Mouse (Mus musculus): ENCODE measurements around the gene Rnf214. TPM values are rescaled to one million over a fixed set of nuclear protein-coding genes. Genes with fewer than 3 reads are reported as not detected.

The Rnf214 gene
- polyA plus RNA-seq, 1 experiment, result 40.5 TPM

GRCm38 (mm10) chr9:45907078-45907428 lies 342 bp upstream of the Rnf214 start:
- H3K27me3 ChIP-seq (ENCODE audit: control insufficient read depth, insufficient read depth, low read length, poor library complexity, severe bottlenecking), result no peaks in the 10 kb centered on the region
- no peaks in the 10 kb centered on the region for H3K4me1 ChIP-seq (ENCODE audit: control insufficient read depth, insufficient read depth, low read length)
- peak overlapping the region; percentile 82 for H3K9ac ChIP-seq (ENCODE audit: low read depth, poor library complexity, severe bottlenecking)
- no peak overlapping the region for H3K27ac ChIP-seq (ENCODE audit: insufficient read depth, low read length)
- no peaks in the 10 kb centered on the region for H3K9me3 ChIP-seq (replicated peaks; ENCODE audit: control insufficient read depth, insufficient read depth, low read length, poor library complexity, severe bottlenecking)
- H3K4me3 ChIP-seq (ENCODE audit: low read depth, low read length), result peak overlapping the region; percentile 80
- TF ChIP-seq EP300 (IDR thresholded peaks at IDR 0.05; ENCODE audit: insufficient read depth, low read depth, low read length) (no peak), POLR2A (IDR thresholded peaks at IDR 0.05; ENCODE audit: insufficient read depth, low read length) (no peak), CTCF (IDR thresholded peaks at IDR 0.05; ENCODE audit: low read depth, low read length) (no peak)
- H3K36me3 ChIP-seq (ENCODE audit: control insufficient read depth, insufficient read depth, low read length, poor library complexity, severe bottlenecking), result peaks cover 3% of the 10 kb centered on the region; the same call in 1 of the 2 replicates

- peak overlapping the region; percentile 51 for H3K4me3 ChIP-seq (ENCODE audit: low read depth, low read length)
- peak overlapping the region; percentile 37; the same call in 1 of the 2 replicates for H3K27ac ChIP-seq (ENCODE audit: insufficient read depth, low read length)
- TF ChIP-seq CTCF (IDR thresholded peaks at IDR 0.05; ENCODE audit: low read depth, low read length) (no peak), POLR2A (IDR thresholded peaks at IDR 0.05; ENCODE audit: insufficient read depth, low read length) (no peak), EP300 (IDR thresholded peaks at IDR 0.05; ENCODE audit: insufficient read depth, low read depth, low read length) (no peak)
- H3K36me3 ChIP-seq (ENCODE audit: control insufficient read depth, insufficient read depth, low read length, poor library complexity, severe bottlenecking), result peaks cover 3% of the 10 kb centered on the region; the same call in 1 of the 2 replicates
- no peaks in the 10 kb centered on the region for H3K4me1 ChIP-seq (ENCODE audit: control insufficient read depth, insufficient read depth, low read length)
- H3K9me3 ChIP-seq (replicated peaks; ENCODE audit: control insufficient read depth, insufficient read depth, low read length, poor library complexity, severe bottlenecking), result no peaks in the 10 kb centered on the region
- no peaks in the 10 kb centered on the region for H3K27me3 ChIP-seq (ENCODE audit: control insufficient read depth, insufficient read depth, low read length, poor library complexity, severe bottlenecking)
- peak overlapping the region; percentile 82 for H3K9ac ChIP-seq (ENCODE audit: low read depth, poor library complexity, severe bottlenecking)
Measured at GRCm38 (mm10) chr9:45905811-45906237, 887 bp downstream of the Rnf214 start.

- no peak overlapping the region for H3K9ac ChIP-seq (ENCODE audit: low read depth, poor library complexity, severe bottlenecking)
- H3K27ac ChIP-seq (ENCODE audit: insufficient read depth, low read length), result no peak overlapping the region
Measured at GRCm38 (mm10) chr9:45905196-45905595, 1.5 kb downstream of the Rnf214 start.

DNA sequence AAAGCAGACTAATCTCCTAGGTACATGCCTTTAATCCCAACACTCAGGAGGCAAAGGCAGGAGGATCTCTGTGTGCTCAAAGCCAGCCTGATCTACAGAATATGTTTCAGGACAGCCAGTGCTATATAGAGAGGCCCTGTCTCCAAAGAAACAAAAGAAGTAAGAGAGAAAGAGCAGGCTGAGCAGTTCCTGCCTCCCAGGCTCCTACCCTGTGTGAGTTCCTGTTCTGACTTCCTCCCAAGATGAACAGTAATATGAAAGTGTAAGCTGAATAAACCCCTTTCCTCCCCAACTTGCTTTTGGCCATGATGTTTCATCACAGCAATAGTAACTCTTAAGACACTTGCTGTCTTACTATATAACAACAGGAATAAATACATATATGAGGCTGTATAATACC lies 13.0 kb downstream of the Rnf214 start:
- H3K36me3 ChIP-seq (ENCODE audit: control insufficient read depth, insufficient read depth, low read length, poor library complexity, severe bottlenecking), result peaks cover 13% of the 10 kb centered on the region
- H3K9ac ChIP-seq (ENCODE audit: low read depth, poor library complexity, severe bottlenecking), result no peak overlapping the region
- no peaks in the 10 kb centered on the region for H3K4me1 ChIP-seq (ENCODE audit: control insufficient read depth, insufficient read depth, low read length)
- no peak overlapping the region for H3K4me3 ChIP-seq (ENCODE audit: low read depth, low read length)
- H3K27me3 ChIP-seq (ENCODE audit: control insufficient read depth, insufficient read depth, low read length, poor library complexity, severe bottlenecking), result no peaks in the 10 kb centered on the region
- H3K9me3 ChIP-seq (replicated peaks; ENCODE audit: control insufficient read depth, insufficient read depth, low read length, poor library complexity, severe bottlenecking), result no peaks in the 10 kb centered on the region
- no peak overlapping the region for H3K27ac ChIP-seq (ENCODE audit: insufficient read depth, low read length)
- TF ChIP-seq CTCF (IDR thresholded peaks at IDR 0.05; ENCODE audit: low read depth, low read length), result no peak
- TF ChIP-seq EP300 (IDR thresholded peaks at IDR 0.05; ENCODE audit: insufficient read depth, low read depth, low read length), result no peak
- no peak for TF ChIP-seq POLR2A (IDR thresholded peaks at IDR 0.05; ENCODE audit: insufficient read depth, low read length)

More at GRCm38 (mm10) chr9:45905196-45905595, 1.5 kb downstream of the Rnf214 start:
- no peaks in the 10 kb centered on the region for H3K9me3 ChIP-seq (replicated peaks; ENCODE audit: control insufficient read depth, insufficient read depth, low read length, poor library complexity, severe bottlenecking)
- H3K4me3 ChIP-seq (ENCODE audit: low read depth, low read length), result no peak overlapping the region
- no peaks in the 10 kb centered on the region for H3K27me3 ChIP-seq (ENCODE audit: control insufficient read depth, insufficient read depth, low read length, poor library complexity, severe bottlenecking)
- H3K36me3 ChIP-seq (ENCODE audit: control insufficient read depth, insufficient read depth, low read length, poor library complexity, severe bottlenecking), result no peaks in the 10 kb centered on the region
- TF ChIP-seq POLR2A (IDR thresholded peaks at IDR 0.05; ENCODE audit: insufficient read depth, low read length) (no peak), EP300 (IDR thresholded peaks at IDR 0.05; ENCODE audit: insufficient read depth, low read depth, low read length) (no peak), CTCF (IDR thresholded peaks at IDR 0.05; ENCODE audit: low read depth, low read length) (no peak)
- H3K4me1 ChIP-seq (ENCODE audit: control insufficient read depth, insufficient read depth, low read length), result no peaks in the 10 kb centered on the region

- H3K27ac ChIP-seq (ENCODE audit: insufficient read depth, low read length), result no peak overlapping the region
- no peaks in the 10 kb centered on the region for H3K9me3 ChIP-seq (replicated peaks; ENCODE audit: control insufficient read depth, insufficient read depth, low read length, poor library complexity, severe bottlenecking)
- no peaks in the 10 kb centered on the region for H3K4me1 ChIP-seq (ENCODE audit: control insufficient read depth, insufficient read depth, low read length)
- no peaks in the 10 kb centered on the region; the same call in 1 of the 2 replicates for H3K36me3 ChIP-seq (ENCODE audit: control insufficient read depth, insufficient read depth, low read length, poor library complexity, severe bottlenecking)
- no peak overlapping the region for H3K9ac ChIP-seq (ENCODE audit: low read depth, poor library complexity, severe bottlenecking)
- TF ChIP-seq POLR2A (IDR thresholded peaks at IDR 0.05; ENCODE audit: insufficient read depth, low read length) (no peak), EP300 (IDR thresholded peaks at IDR 0.05; ENCODE audit: insufficient read depth, low read depth, low read length) (no peak), CTCF (IDR thresholded peaks at IDR 0.05; ENCODE audit: low read depth, low read length) (no peak)
- H3K4me3 ChIP-seq (ENCODE audit: low read depth, low read length), result no peak overlapping the region
- no peaks in the 10 kb centered on the region for H3K27me3 ChIP-seq (ENCODE audit: control insufficient read depth, insufficient read depth, low read length, poor library complexity, severe bottlenecking)
Measured at GRCm38 (mm10) chr9:45877928-45878327, 28.8 kb downstream of the Rnf214 start.

DNA sequence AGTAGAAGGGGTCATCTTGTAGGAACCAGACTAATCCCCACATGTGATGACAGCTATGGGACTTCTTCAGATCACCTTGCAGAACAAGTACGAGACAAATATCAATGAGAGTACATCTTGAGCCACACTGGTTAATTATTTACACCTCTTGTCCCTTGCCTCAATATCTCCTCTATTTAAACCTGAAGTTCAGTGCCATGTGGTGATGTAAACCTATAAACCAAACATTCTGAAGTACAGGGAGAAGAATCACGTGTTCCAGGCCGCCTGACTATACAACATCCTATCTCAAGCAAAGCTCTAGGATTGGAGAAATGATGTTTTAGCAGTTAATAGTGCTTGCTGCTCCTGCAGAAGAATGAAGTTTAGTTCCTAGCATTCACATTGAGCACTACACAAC lies 36.4 kb downstream of the Rnf214 start:
- Histone ChIP-seq H3K27ac (ENCODE audit: insufficient read depth, low read length) (no peak overlapping the region), H3K27me3 (ENCODE audit: control insufficient read depth, insufficient read depth, low read length, poor library complexity, severe bottlenecking) (no peaks in the 10 kb centered on the region), H3K9ac (ENCODE audit: low read depth, poor library complexity, severe bottlenecking) (no peak overlapping the region), H3K9me3 (replicated peaks; ENCODE audit: control insufficient read depth, insufficient read depth, low read length, poor library complexity, severe bottlenecking) (no peaks in the 10 kb centered on the region), H3K4me1 (ENCODE audit: control insufficient read depth, insufficient read depth, low read length) (no peaks in the 10 kb centered on the region), H3K36me3 (ENCODE audit: control insufficient read depth, insufficient read depth, low read length, poor library complexity, severe bottlenecking) (peaks cover 1% of the 10 kb centered on the region), H3K4me3 (ENCODE audit: low read depth, low read length) (no peak overlapping the region)
- no peak for TF ChIP-seq CTCF (IDR thresholded peaks at IDR 0.05; ENCODE audit: low read depth, low read length)
- no peak for TF ChIP-seq POLR2A (IDR thresholded peaks at IDR 0.05; ENCODE audit: insufficient read depth, low read length)
- TF ChIP-seq EP300 (IDR thresholded peaks at IDR 0.05; ENCODE audit: insufficient read depth, low read depth, low read length), result no peak

Data from ES-Bruce4 (cell line).